Mouse (Mus musculus): ENCODE measurements around the gene Pdgfra. TPM values are rescaled to one million over a fixed set of nuclear protein-coding genes. Genes with fewer than 3 reads are reported as not detected.

The Pdgfra gene
- polyA plus RNA-seq, 1 experiment from 2014 or later = 24.1 TPM

- no peaks in the 10 kb centered on the region for H3K27me3 ChIP-seq (ENCODE audit: control insufficient read depth, insufficient read depth, low read length)
- H3K9me3 ChIP-seq (ENCODE audit: control insufficient read depth, low read length) = no peaks in the 10 kb centered on the region
- H3K9ac ChIP-seq = no peak overlapping the region
- ATAC-seq (ENCODE audit: low FRiP score) = no peak
- H3K36me3 ChIP-seq (replicated peaks; ENCODE audit: control insufficient read depth, insufficient read depth) = no peaks in the 10 kb centered on the region
- DNase-seq (ENCODE audit: low spot score) = no peak
- WGBS = 78% methylated on average over 23 of the region's 23 CpGs
- no peak overlapping the region for H3K4me2 ChIP-seq (replicated peaks)
- no peaks in the 10 kb centered on the region for H3K4me1 ChIP-seq (replicated peaks; ENCODE audit: control insufficient read depth, insufficient read depth, low read length)
- no peak overlapping the region for H3K27ac ChIP-seq
- no peak overlapping the region for H3K4me3 ChIP-seq (replicated peaks; ENCODE audit: low read length)
These were observed 11.3 kb downstream of the Pdgfra start for GRCm38 (mm10) chr5:75163289-75163951.

- no peak for DNase-seq (ENCODE audit: low spot score)
- 84% methylated on average over 4 of the region's 4 CpGs for WGBS
These were observed 12.6 kb downstream of the Pdgfra start for GRCm38 (mm10) chr5:75164688-75165087.

GRCm38 (mm10) chr5:75169837-75170236 lies 17.7 kb downstream of the Pdgfra start:
- Histone ChIP-seq H3K9me3 (ENCODE audit: control insufficient read depth, low read length) (no peaks in the 10 kb centered on the region), H3K36me3 (replicated peaks; ENCODE audit: control insufficient read depth, insufficient read depth) (no peaks in the 10 kb centered on the region), H3K4me1 (replicated peaks; ENCODE audit: control insufficient read depth, insufficient read depth, low read length) (no peaks in the 10 kb centered on the region), H3K4me3 (replicated peaks; ENCODE audit: low read length) (no peak overlapping the region), H3K27ac (no peak overlapping the region), H3K9ac (no peak overlapping the region), H3K4me2 (replicated peaks) (no peak overlapping the region), H3K27me3 (ENCODE audit: control insufficient read depth, insufficient read depth, low read length) (no peaks in the 10 kb centered on the region)
- ATAC-seq (ENCODE audit: low FRiP score) = no peak
- WGBS = 47% methylated on average over 6 of the region's 6 CpGs
- no peak for DNase-seq (ENCODE audit: low spot score)

More at GRCm38 (mm10) chr5:75164688-75165087, 12.6 kb downstream of the Pdgfra start:
- no peak overlapping the region for H3K9ac ChIP-seq
- H3K27me3 ChIP-seq (ENCODE audit: control insufficient read depth, insufficient read depth, low read length) = no peaks in the 10 kb centered on the region
- H3K4me3 ChIP-seq (replicated peaks; ENCODE audit: low read length) = no peak overlapping the region
- H3K27ac ChIP-seq = no peak overlapping the region
- no peaks in the 10 kb centered on the region for H3K9me3 ChIP-seq (ENCODE audit: control insufficient read depth, low read length)
- no peaks in the 10 kb centered on the region for H3K36me3 ChIP-seq (replicated peaks; ENCODE audit: control insufficient read depth, insufficient read depth)
- no peak overlapping the region for H3K4me2 ChIP-seq (replicated peaks)
- H3K4me1 ChIP-seq (replicated peaks; ENCODE audit: control insufficient read depth, insufficient read depth, low read length) = no peaks in the 10 kb centered on the region
- no peak for ATAC-seq (ENCODE audit: low FRiP score)

- no peaks in the 10 kb centered on the region for H3K36me3 ChIP-seq (replicated peaks; ENCODE audit: control insufficient read depth, insufficient read depth)
- ATAC-seq (ENCODE audit: low FRiP score) (no peak), DNase-seq (ENCODE audit: low spot score) (no peak)
- H3K27ac ChIP-seq = no peak overlapping the region
- H3K27me3 ChIP-seq (ENCODE audit: control insufficient read depth, insufficient read depth, low read length) = no peaks in the 10 kb centered on the region
- no peaks in the 10 kb centered on the region for H3K4me1 ChIP-seq (replicated peaks; ENCODE audit: control insufficient read depth, insufficient read depth, low read length)
- no peaks in the 10 kb centered on the region for H3K9me3 ChIP-seq (ENCODE audit: control insufficient read depth, low read length)
- H3K9ac ChIP-seq = no peak overlapping the region
- WGBS = 75% methylated on average over 10 of the region's 10 CpGs
- no peak overlapping the region for H3K4me2 ChIP-seq (replicated peaks)
- no peak overlapping the region for H3K4me3 ChIP-seq (replicated peaks; ENCODE audit: low read length)
These were observed 19.8 kb downstream of the Pdgfra start for GRCm38 (mm10) chr5:75171859-75172258.

GRCm38 (mm10) chr5:75179249-75179648 lies 27.2 kb downstream of the Pdgfra start:
- DNase-seq (ENCODE audit: low spot score) (no peak), ATAC-seq (ENCODE audit: low FRiP score) (no peak)
- Histone ChIP-seq H3K27me3 (ENCODE audit: control insufficient read depth, insufficient read depth, low read length) (no peaks in the 10 kb centered on the region), H3K4me2 (replicated peaks) (no peak overlapping the region), H3K36me3 (replicated peaks; ENCODE audit: control insufficient read depth, insufficient read depth) (no peaks in the 10 kb centered on the region), H3K4me1 (replicated peaks; ENCODE audit: control insufficient read depth, insufficient read depth, low read length) (peaks cover 6% of the 10 kb centered on the region; the same call in 1 of the 2 replicates), H3K27ac (peak overlapping the region; percentile 43; the same call in 1 of the 2 replicates), H3K9ac (no peak overlapping the region), H3K4me3 (replicated peaks; ENCODE audit: low read length) (no peak overlapping the region), H3K9me3 (ENCODE audit: control insufficient read depth, low read length) (no peaks in the 10 kb centered on the region)
- WGBS = 78% methylated on average over 10 of the region's 10 CpGs

GRCm38 (mm10) chr5:75179726-75180290 lies 27.7 kb downstream of the Pdgfra start:
- Histone ChIP-seq H3K36me3 (replicated peaks; ENCODE audit: control insufficient read depth, insufficient read depth) (no peaks in the 10 kb centered on the region), H3K4me2 (replicated peaks) (no peak overlapping the region), H3K4me3 (replicated peaks; ENCODE audit: low read length) (no peak overlapping the region), H3K9me3 (ENCODE audit: control insufficient read depth, low read length) (no peaks in the 10 kb centered on the region), H3K27ac (peak overlapping the region; percentile 43; the same call in 1 of the 2 replicates), H3K4me1 (replicated peaks; ENCODE audit: control insufficient read depth, insufficient read depth, low read length) (peaks cover 6% of the 10 kb centered on the region; the same call in 1 of the 2 replicates), H3K9ac (no peak overlapping the region), H3K27me3 (ENCODE audit: control insufficient read depth, insufficient read depth, low read length) (no peaks in the 10 kb centered on the region)
- ATAC-seq (ENCODE audit: low FRiP score) = peak; percentile 59; the same call in 1 of the 2 replicates
- WGBS = 77% methylated on average over 12 of the region's 12 CpGs
- no peak for DNase-seq (ENCODE audit: low spot score)

GRCm38 (mm10) chr5:75183653-75184052 lies 31.6 kb downstream of the Pdgfra start:
- Histone ChIP-seq H3K27me3 (ENCODE audit: control insufficient read depth, insufficient read depth, low read length) (no peaks in the 10 kb centered on the region), H3K4me2 (replicated peaks) (no peak overlapping the region), H3K9ac (no peak overlapping the region), H3K36me3 (replicated peaks; ENCODE audit: control insufficient read depth, insufficient read depth) (no peaks in the 10 kb centered on the region), H3K4me3 (replicated peaks; ENCODE audit: low read length) (no peak overlapping the region), H3K9me3 (ENCODE audit: control insufficient read depth, low read length) (no peaks in the 10 kb centered on the region), H3K4me1 (replicated peaks; ENCODE audit: control insufficient read depth, insufficient read depth, low read length) (peaks cover 6% of the 10 kb centered on the region; the same call in 1 of the 2 replicates), H3K27ac (no peak overlapping the region)
- 72% methylated on average over 6 of the region's 6 CpGs for WGBS
- DNase-seq (ENCODE audit: low spot score) (no peak), ATAC-seq (ENCODE audit: low FRiP score) (no peak)

- no peak for DNase-seq (ENCODE audit: low spot score)
- WGBS = 84% methylated on average over 5 of the region's 5 CpGs
- H3K4me1 ChIP-seq (replicated peaks; ENCODE audit: control insufficient read depth, insufficient read depth, low read length) = peaks cover 6% of the 10 kb centered on the region; the same call in 1 of the 2 replicates
- no peaks in the 10 kb centered on the region for H3K27me3 ChIP-seq (ENCODE audit: control insufficient read depth, insufficient read depth, low read length)
- H3K36me3 ChIP-seq (replicated peaks; ENCODE audit: control insufficient read depth, insufficient read depth) = no peaks in the 10 kb centered on the region
- no peaks in the 10 kb centered on the region for H3K9me3 ChIP-seq (ENCODE audit: control insufficient read depth, low read length)
- no peak for ATAC-seq (ENCODE audit: low FRiP score)
- no peak overlapping the region for H3K4me3 ChIP-seq (replicated peaks; ENCODE audit: low read length)
- no peak overlapping the region for H3K9ac ChIP-seq
- H3K4me2 ChIP-seq (replicated peaks) = no peak overlapping the region
- no peak overlapping the region for H3K27ac ChIP-seq
These were observed 32.0 kb downstream of the Pdgfra start for GRCm38 (mm10) chr5:75184112-75184511.

- no peak overlapping the region for H3K4me3 ChIP-seq (replicated peaks; ENCODE audit: low read length)
- no peaks in the 10 kb centered on the region for H3K27me3 ChIP-seq (ENCODE audit: control insufficient read depth, insufficient read depth, low read length)
These were observed 32.7 kb downstream of the Pdgfra start for GRCm38 (mm10) chr5:75184693-75185235.

More at GRCm38 (mm10) chr5:75184693-75185235, 32.7 kb downstream of the Pdgfra start:
- no peak for ATAC-seq (ENCODE audit: low FRiP score)
- Histone ChIP-seq H3K27ac (no peak overlapping the region), H3K9ac (no peak overlapping the region), H3K4me2 (replicated peaks) (no peak overlapping the region), H3K9me3 (ENCODE audit: control insufficient read depth, low read length) (no peaks in the 10 kb centered on the region), H3K36me3 (replicated peaks; ENCODE audit: control insufficient read depth, insufficient read depth) (no peaks in the 10 kb centered on the region), H3K4me1 (replicated peaks; ENCODE audit: control insufficient read depth, insufficient read depth, low read length) (peaks cover under 1% of the 10 kb centered on the region; the same call in 1 of the 2 replicates)
- no peak for DNase-seq (ENCODE audit: low spot score)
- WGBS = 82% methylated on average over 7 of the region's 7 CpGs

Data from hindbrain, embryonic 14.5 days (tissue).